Mouse (Mus musculus): Measurements from ENCODE around the gene Dip2b.

The Dip2b gene

GRCm38 (mm10) chr15:100052726-100053125 is 14.3 kb downstream of the Dip2b start:
- DNase-seq = no peak

GRCm38 (mm10) chr15:100056397-100056908 is 18.0 kb downstream of the Dip2b start:
- no peak for DNase-seq

DNA sequence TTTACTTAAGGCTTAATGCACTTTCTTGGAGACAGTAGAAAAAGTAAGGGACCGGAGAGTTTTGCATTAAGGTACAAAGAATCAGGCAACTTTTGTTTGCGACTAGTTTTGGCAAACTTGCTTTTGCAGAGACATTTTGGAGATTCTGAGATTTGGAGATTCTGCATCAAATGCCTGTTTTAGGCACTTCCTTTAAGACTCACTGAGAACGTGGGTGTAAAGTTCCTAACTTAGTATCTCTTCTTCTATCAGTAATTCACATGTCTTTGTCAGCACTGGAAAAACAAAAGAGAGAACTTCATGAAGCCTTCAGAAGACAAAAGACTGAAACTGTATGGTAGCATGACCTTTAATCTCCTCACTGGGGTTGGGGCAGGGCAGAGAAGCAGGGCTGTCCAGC is 19.2 kb downstream of the Dip2b start:
- DNase-seq = no peak

DNA sequence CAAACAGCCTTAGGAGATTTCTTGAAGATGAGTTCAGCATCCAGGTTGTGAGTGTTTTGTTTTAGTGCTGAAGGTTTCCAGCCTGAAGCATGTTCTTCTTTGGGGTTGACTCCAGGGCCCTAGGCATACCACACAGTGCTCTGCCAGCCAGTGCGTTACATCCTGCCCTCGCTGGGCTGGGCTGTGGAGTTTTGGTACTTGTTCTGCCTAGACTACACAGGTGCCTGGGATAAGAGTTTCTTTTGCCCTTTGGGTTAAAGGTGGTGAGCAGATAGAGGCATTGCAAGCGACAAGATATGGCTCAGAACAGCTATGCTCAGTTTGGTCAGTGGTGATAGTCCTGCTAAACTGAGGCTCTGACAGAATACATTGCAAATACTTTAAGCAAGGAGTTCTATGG is 19.7 kb downstream of the Dip2b start:
- DNase-seq = no peak

DNA sequence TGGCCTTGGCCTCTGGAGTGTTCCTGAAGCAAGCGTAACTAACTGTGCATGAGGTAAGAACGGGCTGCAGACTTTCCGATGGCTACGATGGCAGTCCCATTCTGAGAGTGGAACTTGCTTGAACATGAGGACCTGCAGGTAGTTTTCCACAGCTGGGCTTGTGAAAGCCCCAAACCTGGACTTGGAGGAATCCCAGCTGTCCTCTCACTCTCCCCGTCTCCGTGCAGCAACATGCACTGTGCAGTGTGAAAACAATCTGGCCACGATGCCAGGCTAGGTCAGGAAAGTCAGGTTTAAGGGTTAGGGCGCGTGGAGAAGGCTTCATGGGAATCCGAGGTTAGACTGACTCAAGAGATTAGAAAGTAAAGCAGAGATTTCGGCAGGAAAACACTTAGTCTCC is 20.4 kb downstream of the Dip2b start:
- no peak for DNase-seq

- DNase-seq = no peak
Measured at GRCm38 (mm10) chr15:100059626-100060311, 21.3 kb downstream of the Dip2b start.

DNA sequence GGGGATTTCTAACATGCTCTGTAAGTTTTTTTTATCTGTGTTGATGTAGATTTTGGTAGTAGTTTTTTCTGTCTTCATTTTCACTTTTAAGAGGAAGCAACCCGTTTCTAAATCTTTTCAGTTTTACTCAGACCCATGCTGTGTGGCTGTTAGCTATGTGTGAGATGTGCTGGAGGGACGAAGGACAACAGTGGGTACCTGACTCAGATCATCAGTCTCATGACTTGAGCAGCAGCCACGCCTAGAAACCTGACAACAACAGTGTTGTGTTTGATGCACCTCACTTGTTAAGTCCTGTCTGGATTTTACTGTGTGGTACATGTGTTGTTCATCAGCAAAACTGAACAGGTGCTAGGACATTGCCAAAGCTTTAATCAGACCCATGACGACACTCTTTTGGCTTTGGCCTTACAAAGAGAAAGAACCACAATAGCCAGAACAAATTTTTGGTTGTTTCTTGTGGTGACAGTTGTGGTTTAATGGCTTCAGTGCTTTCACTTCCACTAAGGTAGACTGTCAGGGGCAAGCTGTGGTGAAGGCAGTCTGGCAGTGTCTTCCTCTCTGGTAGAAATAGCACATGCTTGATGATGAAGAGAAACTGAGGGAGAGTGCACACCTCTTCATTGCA is 22.2 kb downstream of the Dip2b start:
- no peak for DNase-seq

GRCm38 (mm10) chr15:100061377-100061776 is 22.9 kb downstream of the Dip2b start:
- no peak for DNase-seq

DNA sequence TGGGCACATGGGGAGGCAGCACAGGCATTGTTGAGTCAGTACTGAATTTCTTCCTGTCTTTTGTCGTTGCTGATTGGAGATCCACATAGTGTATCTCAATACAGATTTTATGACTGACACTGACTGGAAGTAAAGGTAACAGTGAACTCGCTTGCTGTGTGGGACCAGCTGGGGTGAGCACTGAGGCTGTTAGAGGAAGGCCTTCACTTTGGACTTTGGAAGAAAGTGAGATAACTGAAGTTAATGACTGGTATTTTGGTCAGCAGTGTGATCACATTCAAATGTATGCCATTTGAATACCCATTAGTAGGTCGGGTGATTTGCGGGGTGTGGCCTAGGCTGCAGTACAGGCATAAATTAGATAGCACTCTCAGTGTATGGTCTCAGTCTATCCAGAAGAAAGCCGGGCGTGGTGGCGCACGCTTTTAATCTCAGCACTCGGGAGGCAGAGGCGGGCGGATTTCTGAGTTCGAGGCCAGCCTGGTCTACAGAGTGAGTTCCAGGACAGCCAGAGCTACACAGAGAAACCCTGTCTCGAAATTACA is 24.8 kb downstream of the Dip2b start:
- no peak for DNase-seq

DNA sequence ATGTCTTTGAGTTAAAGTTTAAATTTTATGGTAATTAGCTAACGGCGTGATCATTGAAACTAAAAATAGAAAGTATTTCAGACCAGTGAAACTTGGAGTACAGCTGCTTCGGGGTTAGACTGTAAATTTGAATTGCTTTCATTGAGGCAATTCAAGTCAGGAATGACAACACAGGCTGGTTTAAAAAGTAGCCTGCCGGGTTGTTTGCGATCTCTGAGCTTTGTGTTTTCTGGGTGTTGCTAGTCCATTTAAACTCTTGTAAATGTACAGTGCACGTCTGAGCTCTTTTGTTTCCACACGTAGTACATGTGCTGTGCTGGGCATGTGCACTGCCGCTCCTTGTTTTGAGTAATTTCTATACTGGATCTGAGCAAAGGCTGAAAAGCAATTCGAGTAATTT is 28.2 kb downstream of the Dip2b start:
- DNase-seq = peak; percentile 60

- DNase-seq = no peak
Measured at GRCm38 (mm10) chr15:100069101-100069500, 30.6 kb downstream of the Dip2b start.

GRCm38 (mm10) chr15:100070021-100070420 is 31.6 kb downstream of the Dip2b start:
- DNase-seq = no peak

DNA sequence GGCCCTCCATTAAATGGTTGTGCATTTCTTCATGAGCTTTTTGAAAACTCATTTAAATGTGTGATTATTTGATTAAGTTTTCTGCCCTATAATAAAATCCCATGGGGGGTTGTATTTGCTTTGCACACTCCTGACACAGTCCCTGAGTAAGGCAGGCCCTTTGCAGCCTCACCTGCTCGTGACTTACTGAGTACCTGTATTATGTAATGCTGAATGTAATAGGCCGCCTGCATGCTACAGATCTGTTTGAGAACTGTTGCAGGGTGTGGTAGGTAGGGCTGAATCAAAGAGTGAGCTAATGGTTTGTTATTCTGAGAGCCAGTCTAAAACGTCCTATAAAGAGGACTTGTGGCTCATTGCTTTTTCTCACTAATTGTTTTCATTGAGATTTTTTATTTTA is 33.4 kb downstream of the Dip2b start:
- DNase-seq = no peak

DNA sequence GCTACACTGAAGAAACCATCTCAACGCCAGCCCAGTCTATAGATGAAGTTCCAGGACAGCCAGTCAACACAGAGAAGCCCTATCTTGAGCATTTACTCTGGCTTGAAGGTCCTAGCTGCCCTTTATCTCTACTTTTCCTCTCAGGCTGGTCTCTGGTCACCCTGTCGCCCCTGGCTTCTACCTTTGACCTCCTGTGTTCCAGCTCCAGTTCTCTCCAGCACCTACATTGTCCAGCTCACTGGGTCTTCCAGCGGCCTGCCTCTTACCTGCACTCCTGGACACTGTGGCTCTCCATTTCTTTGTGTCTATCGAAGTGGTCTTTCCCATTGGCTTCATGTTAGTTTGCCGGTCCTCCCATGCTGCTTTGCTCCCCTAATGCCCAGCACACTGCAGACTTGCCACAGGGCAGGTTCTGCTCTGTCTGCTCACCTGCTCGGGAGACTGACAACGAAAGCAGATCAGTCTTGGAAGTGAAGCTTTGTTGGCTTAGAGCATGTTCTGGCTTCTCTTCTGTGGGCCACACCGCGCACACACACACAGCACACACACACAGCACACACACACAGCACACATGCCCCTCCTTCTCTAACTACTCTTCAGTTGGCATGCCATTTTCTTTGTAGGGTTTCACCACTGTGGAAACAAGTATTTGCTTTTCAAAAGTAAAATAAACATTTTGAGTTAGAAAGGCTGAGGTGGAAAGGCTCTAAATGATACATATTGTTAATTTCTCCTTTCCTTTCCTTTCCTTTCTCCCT is 35.4 kb downstream of the Dip2b start:
- DNase-seq = no peak

DNA sequence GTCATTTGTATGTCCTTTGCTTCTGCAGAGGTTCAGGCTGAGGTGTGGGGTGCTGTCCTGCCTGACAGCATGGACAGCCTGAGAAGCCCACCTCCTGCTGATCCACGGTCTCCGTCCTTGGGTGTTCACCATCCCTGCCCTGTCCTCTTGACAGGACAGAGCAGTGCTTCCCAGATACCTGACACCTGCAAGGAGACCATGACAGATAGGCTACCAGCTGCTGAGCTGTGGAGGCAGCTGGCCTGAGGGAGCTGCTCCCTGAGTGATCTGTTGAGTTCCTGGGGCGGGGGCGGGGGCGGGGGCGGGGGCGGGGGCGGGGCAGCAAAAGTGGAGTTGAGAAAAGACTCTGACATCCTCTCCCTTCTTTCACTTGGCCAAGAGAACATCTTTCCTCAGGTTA is 36.3 kb downstream of the Dip2b start:
- DNase-seq = no peak

DNA sequence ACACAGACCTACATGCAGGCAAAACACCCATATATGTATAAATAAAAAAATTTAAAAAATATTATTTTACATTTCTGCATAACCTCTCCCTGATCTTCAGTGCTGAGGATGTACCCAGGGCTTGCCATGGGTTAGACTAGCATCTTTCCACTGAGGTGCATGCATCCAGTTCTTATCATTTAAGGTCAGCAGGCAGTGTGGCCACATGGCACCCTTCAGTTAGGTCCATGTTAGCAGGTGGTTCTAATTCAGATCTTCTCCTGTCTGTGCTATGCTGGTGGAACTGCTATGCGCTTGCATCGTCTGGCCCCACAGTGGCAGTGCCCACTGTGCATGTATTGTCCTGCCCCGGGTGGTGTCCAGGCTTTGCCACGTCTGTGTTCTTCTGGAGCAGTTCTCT is 37.9 kb downstream of the Dip2b start:
- no peak for DNase-seq

DNA sequence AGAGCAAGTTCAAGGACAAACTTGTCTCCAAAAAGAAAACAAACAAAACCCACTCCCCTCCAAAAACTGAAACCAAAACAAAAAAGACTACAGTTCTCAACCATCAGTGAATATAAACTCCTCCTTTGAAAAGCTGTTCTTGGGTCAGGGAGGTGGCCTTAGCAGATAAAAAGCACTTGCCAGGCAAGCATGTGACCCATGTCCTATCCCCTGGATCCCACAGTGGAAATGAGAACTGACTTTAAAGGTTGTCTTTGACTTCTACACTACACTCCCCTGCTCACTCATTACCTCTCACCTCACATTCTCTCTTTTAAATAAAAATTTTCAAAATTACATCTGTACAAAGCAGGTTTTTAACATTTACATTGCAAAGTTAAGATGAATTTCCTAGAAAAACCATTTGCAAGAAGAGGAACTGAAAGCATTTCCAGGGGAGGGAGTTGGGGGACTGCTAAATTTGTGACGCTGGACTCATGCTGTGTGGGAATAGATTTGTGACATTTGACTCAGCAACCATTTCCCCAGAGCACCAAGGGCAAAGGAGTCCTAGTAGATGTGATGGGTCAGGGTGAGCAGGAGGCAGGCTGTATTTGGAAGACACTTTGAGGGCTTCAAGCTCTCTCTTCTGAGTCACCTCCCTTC is 42.5 kb downstream of the Dip2b start:
- no peak for DNase-seq

DNA sequence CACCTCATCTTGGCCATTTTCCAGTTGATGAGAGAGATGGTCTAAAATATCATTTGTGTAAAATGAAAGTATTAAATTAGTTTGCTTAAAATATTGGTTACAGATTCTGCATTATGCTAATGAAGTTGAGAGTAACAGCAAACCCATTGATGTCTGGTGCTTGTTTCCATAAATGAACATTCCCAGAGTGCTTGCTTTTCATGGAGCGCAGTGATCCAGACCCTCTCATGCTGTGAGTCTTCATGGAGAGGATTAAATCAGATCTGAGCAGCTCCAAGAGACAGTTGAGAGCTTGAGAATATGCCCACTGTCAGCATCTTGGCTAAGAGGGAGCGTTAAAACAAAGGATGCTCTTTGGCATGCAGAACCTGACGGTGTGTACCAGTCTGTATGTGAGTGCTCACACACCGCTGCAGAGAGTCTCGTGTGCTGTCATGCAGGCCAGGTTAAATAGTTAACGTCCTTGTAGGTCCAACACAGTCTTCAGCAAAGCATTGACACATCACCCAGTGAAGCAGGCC is 43.1 kb downstream of the Dip2b start:
- DNase-seq = no peak

DNA sequence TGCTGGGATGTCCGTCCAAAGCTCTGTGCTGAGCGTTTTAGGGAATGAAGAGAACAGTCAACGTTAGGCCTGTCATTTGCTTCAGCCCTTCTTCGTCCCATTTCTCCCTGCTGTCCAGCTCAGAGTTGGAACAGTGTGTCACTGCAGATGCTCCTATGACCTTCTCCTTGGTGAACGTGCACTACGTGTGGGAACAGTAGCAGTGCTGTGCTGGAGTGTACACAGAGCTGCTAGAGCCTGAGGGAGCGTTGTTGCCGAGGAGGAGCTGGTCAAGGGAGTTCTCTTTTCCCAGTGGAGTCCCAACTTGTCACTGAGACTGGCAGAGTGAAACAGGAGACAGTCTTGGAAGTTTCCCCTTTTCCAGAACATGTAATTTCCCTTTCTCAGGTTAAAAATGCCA is 43.6 kb downstream of the Dip2b start:
- DNase-seq = no peak

GRCm38 (mm10) chr15:100082733-100083132 is 44.3 kb downstream of the Dip2b start:
- DNase-seq = no peak

GRCm38 (mm10) chr15:100083882-100084281 is 45.4 kb downstream of the Dip2b start:
- DNase-seq = no peak

DNA sequence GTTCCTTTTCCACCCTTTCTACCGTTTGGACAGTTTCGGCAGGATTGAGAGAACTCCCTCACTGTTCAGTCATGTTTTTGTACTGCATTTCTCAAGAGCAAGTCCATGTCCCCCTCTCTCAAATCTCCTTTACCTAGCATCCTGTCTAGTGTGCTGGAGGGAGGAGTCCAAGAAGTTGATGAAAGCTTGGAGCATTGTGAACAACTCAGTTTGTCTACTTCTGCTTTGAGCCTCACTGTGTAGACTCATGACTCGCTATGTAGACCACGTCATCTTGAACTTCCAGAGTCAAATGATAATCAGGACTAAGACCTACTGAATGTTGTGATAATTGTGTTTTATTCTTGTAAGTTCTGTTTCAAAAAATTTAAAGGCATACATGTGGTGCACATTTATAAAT is 46.4 kb downstream of the Dip2b start:
- DNase-seq = no peak

DNA sequence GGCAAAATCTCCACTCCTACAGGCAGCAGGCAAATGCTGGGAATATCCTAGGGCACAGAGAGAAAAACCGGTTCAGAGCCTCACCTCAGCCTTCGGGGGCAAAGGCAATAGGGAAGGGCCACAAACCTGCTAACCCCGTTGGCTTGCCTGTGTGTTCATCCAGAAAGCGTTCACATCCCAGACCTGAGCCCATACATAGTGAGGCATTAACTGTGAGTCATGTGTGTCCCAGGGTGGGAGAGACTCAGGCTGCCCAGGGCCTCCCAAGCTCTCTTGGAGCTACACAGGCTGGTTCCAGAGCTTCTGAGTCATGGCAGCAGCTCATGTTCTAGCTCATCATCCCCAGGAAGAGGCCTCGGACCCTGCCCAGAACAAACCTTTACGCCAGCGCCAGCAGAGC is 49.6 kb downstream of the Dip2b start:
- no peak for DNase-seq
